Mouse (Mus musculus): Measurements from ENCODE around the gene Lhx4.

The Lhx4 gene

DNA sequence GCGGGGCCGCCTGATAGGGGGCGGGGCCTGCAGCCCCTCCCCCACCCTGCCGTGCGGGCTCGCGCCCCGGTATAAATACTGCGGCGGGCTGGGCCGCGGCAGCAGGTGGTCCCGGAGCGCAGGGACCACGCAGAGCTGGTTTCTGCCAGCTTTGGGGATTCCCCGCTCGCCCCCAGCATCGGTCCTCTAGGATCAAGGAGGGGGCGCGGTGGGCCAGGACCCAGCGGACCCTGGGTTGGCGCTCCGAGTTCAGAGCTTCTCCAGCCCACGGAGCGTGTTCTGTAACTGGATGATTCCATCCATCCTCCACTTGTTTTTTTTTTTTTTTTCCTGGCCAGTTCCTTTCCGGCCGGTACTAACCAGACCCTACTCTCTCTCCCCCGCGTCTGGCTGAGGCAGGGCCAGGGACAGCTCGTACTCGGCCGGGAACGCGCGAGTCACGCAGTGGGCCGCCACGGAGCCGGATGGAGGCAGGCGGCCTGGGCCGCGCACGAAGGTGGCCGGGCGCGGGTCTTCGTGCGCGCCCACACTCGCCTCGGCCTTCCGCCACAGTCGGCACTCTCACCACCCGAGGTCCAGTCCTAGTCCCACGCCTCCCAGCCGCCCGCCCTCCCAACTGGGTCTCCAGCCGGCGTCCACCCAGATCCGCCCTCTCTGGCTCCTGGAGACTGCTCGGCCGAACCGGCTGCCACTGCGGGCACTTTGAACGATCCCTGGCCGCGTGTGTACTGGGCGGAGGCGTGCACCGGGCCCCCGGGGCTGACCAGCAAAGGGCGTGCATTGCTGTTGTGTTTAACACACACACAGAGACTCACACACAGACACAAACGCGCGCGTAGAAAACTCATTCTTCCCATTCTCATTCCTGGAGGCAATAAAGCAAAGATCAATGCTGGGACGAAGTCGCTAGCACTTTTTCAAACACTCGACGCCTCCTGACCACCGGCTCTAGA, 8.8 kb downstream of the Lhx4 start:
- no peak for DNase-seq (ENCODE audit: extremely low read depth, low read depth, low spot score)

DNA sequence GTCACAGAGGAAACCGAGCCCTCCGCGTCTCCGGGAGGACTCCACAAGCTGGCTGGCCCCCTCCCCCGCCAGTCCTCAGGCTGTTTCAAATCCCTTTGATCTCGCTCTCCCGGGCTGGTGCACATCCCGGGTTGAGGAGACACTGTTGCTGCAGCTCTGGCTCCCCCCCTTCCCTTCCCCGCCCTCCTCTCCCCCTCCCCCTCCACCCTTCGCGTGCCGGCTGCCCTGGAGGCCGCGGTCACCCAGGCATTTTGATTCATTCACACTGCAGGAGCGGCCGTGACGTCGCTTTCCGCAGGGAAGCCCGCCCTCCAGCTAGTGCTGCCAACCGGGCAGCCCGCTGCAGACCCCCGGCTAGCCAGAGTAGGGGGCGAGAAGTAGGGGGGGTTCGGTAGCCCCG, 9.5 kb downstream of the Lhx4 start:
- no peak for DNase-seq (ENCODE audit: extremely low read depth, low read depth, low spot score)

DNA sequence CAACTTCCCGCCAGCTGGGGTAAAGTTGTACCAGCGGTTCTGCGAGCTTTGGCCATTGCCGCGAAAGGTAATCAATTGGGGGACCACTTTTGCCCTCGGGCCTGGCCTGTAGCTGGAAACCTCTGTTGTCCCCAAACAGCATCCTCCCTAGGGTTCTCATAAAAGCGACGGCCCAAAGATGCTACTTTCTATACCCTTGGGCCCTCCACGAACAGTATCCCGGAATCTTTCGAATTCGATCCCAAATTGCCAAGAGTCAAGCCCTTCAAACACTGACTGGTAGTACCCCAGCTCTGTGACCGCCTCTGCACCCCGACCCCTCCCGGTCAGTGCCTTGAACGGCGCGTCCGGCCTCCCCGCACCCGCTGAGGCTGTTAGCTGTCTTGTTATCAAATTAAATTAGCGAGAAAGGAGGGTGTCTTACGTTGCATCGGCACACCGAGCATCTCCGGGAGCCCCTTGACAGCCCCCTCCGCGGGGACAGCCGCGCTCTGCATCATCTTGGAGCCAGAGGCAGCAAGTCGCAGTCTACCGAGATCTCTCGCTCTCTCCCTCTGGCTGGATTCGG, 10.0 kb downstream of the Lhx4 start:
- no peak for DNase-seq (ENCODE audit: extremely low read depth, low read depth, low spot score)

DNA sequence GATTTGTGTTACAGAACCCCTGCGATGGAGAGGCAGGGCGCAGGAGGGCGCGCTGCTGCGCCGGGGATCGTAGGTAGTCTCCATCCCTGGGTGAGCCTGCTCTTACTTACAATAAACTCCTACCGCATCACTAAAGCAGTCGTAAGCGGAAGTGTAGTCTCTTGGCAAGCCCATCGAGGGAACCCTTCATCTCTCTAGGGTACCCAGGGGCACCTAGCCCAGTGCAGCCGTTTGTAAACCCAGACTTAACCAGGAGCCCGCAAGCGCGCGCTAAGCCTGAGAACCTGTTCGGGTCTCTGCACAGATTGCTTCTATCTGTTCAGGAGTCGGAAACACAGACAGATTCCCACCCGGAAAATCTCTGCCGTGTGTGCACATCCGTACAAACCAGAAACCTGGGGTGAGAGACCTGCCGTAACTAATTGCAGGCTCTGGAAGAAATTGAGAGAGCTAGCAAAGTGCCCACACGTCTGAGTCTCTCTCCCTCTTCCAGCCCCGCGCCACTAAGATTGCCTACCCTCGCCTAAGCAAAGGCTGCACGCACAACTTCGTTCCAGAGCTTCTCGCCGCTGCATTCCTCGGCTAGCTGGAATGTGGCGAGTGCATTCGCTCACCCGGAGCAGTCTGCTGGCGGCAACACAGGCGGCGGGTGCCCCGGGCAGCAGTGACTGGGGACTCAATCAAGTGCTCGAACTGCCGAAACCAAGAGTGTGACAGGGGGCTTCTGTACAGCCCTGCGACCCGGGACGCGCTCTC, 10.7 kb downstream of the Lhx4 start:
- DNase-seq (ENCODE audit: extremely low read depth, low read depth, low spot score), result no peak

DNA sequence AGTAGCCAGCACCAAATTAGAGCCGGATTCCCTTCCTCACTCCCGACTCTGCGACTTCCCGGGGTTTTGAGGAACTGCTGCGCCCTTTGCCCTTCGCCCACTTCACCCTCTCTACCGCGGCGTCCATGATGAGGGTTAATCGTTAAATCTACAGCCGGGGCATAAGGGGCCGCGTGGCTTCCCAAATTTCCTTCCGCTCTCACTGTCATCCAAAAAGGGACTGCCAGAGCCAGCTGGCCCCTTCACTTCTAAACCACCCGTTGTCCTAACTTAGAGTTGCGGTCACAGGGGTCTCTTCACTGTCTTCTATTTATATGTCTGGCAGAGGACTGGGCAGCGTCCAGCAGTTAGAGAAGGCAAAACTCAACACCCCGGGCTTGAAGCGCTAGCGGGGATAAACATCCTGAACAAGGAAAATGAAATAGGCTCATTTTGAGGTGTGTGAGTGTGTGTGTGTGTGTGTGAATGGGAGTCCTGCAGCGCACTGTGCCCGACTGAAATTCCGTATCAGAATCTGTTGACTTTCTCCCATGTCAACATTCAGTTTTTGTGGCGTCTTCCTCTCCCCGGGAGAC, 13.6 kb downstream of the Lhx4 start:
- DNase-seq (ENCODE audit: extremely low read depth, low read depth, low spot score), result no peak

DNA sequence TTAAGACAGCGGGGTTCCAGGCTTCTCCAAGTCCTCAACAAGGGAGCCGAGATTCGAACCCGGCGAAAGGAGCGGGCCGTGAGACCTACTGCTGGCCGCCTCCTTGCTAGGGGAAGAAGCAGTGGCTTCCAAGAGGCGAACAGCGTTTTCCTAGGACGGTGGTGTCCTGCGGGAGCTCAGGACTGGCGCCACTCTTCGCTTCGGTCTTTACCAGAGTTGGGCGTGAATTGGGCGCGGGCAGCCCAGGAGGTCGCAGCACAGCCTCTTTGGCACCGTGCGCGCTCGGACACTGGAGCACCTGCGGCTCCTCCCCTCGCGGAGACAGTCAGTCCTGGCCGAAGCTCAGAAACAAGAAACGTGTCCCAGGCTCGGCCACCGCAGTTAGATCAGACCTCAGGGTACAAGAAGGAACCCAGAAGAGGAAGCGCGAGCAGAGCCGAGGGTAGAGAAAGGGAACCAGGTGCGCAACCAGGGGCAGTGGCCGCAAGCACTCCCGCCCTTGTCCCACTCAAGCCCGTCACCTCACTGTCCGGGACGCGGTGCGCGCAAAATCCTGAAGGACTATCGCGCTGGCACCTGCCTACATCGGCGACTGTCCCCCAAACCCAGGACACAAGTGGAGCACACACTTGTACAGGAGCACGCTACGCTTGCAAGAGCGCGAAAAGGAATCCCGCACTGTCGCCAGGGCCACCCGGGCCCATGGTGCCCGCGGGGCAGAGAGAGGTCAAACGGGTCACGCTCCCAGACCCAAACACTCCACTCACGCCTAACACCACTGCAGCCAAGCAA, 14.3 kb downstream of the Lhx4 start:
- no peak for DNase-seq (ENCODE audit: extremely low read depth, low read depth, low spot score)

DNA sequence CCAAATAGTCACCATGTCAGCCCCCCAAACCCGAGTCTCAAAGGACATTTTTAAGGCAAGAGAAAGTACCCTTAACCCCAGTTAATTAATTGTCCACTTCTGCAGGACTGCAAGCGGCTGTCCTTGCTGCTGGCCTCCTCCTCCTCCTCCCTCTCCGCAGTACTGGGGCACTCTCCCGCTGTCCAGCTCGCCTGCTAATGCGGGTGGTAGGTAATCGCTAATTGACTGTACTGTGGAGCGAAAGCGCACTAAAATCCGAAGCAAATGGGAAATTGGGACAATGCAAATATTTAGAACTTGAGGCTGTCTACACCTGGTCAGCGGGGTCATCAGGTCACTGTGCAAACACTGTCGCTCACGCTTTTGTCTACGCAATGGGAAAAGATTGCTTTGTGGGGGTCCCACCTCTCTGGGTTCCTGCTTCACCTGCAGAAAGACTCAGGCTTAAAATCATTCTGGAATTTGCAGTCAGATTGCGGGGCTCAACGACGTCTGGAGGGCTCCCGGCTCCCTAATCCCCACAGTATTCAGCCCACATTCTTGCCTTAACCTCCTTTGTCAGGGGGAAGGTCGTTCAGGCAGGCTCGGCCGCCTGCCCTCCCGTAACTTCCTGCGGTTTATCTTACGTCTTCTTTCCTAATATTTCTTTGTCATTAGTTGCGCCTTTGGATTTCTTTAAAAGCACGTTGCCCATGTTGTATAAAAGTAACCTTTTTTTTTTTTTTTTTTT, 15.2 kb downstream of the Lhx4 start:
- DNase-seq (ENCODE audit: extremely low read depth, low read depth, low spot score), result no peak

DNA sequence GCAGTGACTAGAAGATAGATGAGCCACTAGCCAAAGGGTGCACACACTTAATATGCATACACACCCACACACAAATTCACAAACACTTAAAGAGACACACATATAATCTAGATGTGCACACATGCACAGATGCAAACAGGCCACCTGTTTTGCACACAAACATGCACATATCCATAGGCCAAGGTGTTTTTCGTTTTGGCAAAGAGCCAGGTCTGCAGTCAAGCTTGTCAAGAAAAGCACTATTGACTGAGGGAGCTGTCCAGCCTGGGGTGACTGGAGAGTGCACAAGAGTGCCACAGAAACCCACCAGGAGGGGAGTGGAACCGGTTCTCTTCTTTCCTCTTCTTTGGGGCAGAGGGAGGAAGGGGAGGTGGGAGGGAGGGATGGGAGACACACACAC, 20.3 kb downstream of the Lhx4 start:
- no peak for DNase-seq (ENCODE audit: extremely low read depth, low read depth, low spot score)

DNA sequence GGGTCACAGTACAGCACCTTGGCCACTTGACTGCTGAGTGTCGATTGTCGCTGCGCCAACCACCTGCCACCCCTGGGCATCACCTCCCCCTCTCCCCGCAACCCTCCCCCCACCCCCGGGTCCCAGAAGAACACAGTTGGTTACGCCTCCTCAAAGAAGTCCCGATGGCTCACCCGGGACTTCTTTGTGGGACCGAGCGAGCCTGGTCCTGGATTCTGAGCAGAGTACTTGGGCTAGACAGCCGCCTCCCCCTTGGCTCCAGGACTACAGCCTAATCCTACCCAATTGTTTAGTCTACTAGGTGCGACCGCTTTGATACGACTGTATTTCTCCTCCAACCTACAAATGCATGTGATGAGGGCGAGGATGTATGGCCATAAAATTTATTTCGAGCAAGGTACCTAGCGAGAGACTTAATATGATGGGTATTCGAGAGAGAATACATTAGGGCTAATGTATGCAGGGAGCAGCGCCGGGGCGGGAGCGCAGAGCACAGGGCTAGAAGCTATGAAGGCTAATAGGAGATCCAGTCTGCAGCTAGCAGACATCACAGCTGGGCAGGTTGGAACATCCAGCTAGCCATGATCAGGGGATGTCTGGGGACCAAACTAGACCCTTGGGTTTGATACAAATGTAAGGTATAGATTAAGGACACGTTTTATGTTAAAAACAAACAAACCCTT, 22.2 kb downstream of the Lhx4 start:
- no peak for DNase-seq (ENCODE audit: extremely low read depth, low read depth, low spot score)

DNA sequence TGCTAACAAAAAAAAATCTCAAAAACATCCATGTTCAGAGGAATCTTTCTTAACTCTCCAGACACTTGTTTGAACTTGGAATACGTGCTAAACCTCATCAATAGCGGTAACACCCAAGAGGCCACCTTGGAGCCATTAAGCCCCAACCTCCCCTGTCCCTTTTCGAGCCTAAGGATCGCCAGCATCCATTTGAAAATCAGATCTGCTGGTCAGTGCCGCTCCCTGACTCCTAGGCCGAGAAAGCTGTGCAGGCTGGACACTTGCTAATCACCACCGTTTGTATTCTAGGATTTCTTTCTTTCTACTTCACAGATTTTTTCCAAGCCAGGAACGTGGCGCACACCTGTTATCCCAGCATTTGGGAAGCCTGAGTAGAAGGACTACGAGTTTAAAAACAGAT, 23.7 kb downstream of the Lhx4 start:
- DNase-seq (ENCODE audit: extremely low read depth, low read depth, low spot score), result no peak

DNA sequence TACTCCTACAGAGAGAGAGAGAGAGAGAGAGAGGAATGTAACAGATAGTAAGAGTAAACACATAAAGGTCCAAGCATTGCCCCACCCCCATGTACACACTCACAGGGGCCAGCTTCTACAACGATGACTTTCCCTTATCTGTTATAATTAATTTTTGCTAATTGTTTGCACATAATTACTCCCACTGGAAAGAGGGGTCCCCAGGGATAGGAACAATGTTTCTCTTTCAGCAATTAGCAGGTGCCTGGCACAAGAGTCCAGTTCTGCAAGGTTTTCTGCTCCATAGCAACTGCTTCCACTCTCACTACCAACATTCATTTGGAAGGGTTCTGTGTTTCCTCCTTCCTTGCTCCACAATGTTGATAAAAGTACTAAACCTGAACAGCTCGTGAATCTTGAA, 25.6 kb downstream of the Lhx4 start:
- DNase-seq (ENCODE audit: extremely low read depth, low read depth, low spot score), result no peak

DNA sequence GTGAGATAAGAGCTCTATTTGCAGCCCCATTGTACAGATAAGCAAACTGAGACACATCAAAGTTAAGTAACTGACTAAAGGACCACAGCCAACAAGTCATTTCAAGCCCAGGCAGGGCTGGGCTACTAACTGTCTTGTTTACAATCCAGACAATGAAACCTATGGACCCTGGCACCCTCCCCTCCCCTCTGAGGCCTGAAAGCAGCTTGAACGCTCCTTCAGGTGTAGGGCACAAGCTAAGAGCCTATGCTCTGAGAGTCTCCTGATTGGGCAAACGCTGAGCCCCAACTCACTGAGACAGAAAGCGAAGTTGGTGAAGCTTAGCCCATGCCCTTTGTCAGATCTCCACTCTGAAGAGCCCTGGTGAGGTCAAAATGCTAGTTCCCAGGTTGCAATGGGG, 27.2 kb downstream of the Lhx4 start:
- no peak for DNase-seq (ENCODE audit: extremely low read depth, low read depth, low spot score)

DNA sequence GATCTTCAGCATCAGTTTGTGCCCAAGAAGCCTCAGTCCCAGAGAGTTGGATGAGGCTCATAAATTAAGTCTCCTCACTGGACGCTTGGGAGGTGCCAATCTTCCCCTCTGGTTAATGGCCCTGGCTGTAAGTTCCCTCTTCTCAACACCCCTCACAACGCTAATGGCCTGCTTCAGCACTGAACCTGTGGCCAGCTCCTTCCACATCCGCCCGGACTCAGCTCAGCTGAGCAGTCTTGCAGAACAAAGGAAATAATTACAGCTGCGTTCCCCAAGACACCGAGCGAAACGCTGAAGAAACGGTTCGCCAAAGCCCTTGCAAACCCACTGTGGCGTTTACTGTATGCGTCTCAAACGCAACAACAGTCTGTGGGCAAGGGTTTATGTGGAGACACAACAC, 29.3 kb downstream of the Lhx4 start:
- no peak for DNase-seq (ENCODE audit: extremely low read depth, low read depth, low spot score)

DNA sequence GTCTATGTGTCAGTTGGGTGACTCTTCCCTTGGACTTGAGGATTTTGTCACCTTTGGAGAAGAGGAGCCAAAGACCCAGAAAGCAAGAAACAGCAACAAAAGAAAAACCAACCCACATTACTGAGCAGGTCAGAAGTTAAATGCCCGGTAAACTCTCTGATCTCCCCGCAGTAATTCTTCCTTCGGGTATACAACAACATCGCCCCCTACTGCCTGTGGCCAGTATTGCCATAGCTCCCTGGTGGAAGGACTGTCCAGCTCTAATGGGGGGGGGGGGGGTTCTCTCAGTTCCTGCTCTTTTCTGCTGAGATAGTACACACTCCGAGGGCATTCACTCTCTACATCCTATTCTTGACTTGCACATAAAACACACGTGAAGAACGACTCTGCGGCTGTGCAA, 30.0 kb downstream of the Lhx4 start:
- DNase-seq (ENCODE audit: extremely low read depth, low read depth, low spot score), result no peak

DNA sequence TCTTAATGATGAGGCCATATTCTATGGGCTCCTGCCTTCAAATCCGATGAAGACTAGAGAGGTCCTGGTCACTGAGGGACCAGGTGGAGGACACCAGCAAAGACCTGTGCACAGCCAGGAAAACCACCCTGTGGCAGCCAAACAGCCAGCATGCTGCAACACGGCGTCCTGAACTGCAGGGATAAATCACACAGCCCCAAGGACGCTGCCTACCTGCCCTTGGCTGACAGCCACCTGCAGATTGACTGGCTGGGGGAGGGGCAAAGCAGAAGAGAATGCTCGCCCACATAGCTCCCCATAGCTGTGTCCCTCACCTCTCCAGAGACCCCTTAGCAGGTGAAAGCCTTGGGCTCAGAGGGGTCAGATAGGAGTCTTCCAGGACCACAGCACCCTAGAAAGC, 31.5 kb downstream of the Lhx4 start:
- DNase-seq (ENCODE audit: extremely low read depth, low read depth, low spot score), result peak; percentile 19

DNA sequence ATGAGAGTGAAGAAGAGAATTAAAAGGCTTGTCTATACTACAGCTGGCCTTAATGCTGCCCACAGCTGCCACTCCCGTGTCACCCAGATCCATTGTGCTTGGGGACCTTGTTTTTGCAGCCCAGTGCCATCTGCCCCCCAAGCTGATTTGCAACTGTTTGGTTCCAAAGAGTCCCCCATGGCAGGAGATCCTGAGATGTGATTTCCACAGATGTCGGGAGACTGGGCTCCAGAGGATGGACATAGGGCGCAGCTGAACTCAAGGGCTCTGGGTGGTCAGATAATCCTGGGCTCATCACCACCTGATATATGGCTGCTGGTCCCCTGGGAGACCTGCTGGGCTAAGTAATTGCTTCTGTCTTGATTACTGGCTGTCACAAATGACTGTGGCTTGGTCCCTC, 32.6 kb downstream of the Lhx4 start:
- DNase-seq (ENCODE audit: extremely low read depth, low read depth, low spot score), result no peak

DNA sequence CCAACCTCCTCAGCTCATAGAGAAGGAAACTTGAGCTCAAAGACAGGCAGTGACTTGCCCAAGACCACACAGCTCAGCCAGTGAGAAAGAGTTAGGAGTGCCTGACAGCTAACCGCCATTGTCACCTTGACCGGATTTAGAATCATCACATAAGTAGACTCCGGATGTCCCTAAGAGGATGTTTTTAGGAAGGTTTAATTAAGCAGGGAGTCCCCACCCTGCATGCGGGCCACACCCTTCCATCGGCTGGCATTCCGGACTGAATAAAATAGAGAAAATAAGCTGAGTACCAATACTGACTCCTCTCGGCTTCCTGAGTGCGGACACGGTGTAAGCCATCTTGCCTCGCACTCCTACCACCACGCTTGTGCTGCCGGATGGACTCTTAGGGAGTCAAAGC, 34.2 kb downstream of the Lhx4 start:
- peak; percentile 10 for DNase-seq (ENCODE audit: extremely low read depth, low read depth, low spot score)

DNA sequence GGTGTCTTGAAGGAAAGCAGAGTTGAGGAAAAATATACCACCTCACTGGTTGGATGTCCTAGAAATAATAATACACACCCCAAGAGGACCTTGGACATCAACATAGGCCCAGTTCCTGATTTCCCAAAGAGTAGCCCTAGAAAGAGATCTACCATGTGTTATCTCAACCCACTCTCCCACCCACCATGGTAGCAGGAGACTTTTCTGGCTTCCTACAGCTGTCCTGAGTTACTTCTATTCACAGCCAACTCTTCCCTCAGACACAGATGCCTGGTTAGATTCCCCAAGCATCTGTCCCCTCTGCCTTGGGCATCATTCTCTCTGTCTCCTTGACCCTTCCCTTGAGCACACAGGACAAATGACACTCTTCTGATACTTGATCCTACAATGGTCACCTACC, 36.1 kb downstream of the Lhx4 start:
- no peak for DNase-seq (ENCODE audit: extremely low read depth, low read depth, low spot score)

DNA sequence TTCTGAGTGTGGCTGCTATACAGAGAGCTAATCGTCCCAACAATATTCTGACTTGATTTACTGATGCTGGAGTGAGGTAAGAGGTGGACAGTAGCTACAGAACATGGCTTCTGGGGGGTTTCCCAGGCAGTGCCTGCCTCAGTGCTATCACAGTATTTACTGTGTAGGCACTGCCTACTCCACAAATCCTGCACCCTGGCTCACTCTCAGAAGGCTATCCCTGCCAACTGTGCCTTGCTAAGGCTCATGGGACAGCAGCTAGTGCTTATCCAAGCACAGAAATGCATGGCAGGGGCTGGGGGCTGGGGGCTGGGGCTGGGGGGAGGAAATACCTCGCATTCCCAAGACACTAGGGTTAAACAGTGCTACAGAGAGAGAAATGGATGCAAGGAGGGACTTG, 38.2 kb downstream of the Lhx4 start:
- DNase-seq (ENCODE audit: extremely low read depth, low read depth, low spot score), result no peak

DNA sequence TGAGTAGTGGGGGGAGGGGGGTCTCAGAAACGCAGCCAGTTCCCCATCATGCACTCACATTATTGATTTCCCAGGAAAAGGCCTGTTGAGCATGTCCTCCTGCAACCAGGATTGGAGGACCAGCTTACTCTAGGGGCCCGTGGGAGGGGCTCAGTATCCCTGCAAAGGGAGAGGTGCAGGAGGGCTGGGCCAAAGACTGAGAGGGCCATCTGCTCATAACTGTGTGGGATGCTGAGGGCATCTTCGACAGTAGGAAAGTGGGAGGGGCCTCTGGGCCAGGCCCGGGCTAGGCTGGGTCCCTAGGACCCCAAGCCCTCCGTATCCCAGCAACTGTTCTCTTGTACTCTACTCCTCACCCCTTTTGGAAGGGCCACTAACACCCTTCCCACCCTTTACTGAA, 47.3 kb downstream of the Lhx4 start:
- DNase-seq (ENCODE audit: extremely low read depth, low read depth, low spot score), result no peak

All from fat pad, adult 2 months (tissue).